Mouse (Mus musculus): ENCODE results near the gene Fmo5.

Gene Fmo5

GRCm38 (mm10) chr3:97682159-97682502 lies 53.5 kb downstream of the Fmo5 start:
- no peak for DNase-seq

GRCm38 (mm10) chr3:97682576-97682975 lies 54.0 kb downstream of the Fmo5 start:
- no peak for DNase-seq

- DNase-seq, result no peak
Observed at GRCm38 (mm10) chr3:97683560-97684195, 55.1 kb downstream of the Fmo5 start.

- no peak for DNase-seq
Observed at GRCm38 (mm10) chr3:97686372-97687117, 57.9 kb downstream of the Fmo5 start.

GRCm38 (mm10) chr3:97689289-97689688 lies 60.7 kb downstream of the Fmo5 start:
- DNase-seq, result no peak

GRCm38 (mm10) chr3:97690590-97690989 lies 62.0 kb downstream of the Fmo5 start:
- no peak for DNase-seq

- no peak for DNase-seq
Observed at GRCm38 (mm10) chr3:97691443-97692017, 62.9 kb downstream of the Fmo5 start.

GRCm38 (mm10) chr3:97693806-97694205 lies 65.2 kb downstream of the Fmo5 start:
- DNase-seq, result no peak

- no peak for DNase-seq
Observed at GRCm38 (mm10) chr3:97696866-97697265, 68.3 kb downstream of the Fmo5 start.

- no peak for DNase-seq
Observed at GRCm38 (mm10) chr3:97697291-97697690, 68.7 kb downstream of the Fmo5 start.

GRCm38 (mm10) chr3:97699061-97699460 lies 70.5 kb downstream of the Fmo5 start:
- no peak for DNase-seq

GRCm38 (mm10) chr3:97701198-97701597 lies 72.6 kb downstream of the Fmo5 start:
- no peak for DNase-seq

- DNase-seq, result no peak
Observed at GRCm38 (mm10) chr3:97702448-97703080, 74.0 kb downstream of the Fmo5 start.

Measured in cerebellum, adult 11 months (tissue).